Mouse (Mus musculus) forebrain, postnatal 0 days (tissue): ENCODE data around the gene Arid3a. TPM values are rescaled to one million over a fixed set of nuclear protein-coding genes. Genes with fewer than 3 reads are reported as not detected.

ENCODE experiments used
- ATAC-seq: fragments of 200-750 bp; cut with Nextera tagmentation; 2 replicates; pipeline ENCODE4 v1.8.0; 2017; ENCODE audit warnings: mild to moderate bottlenecking, moderate library complexity
- DNase-seq: peaks from one replicate; pipeline ENCODE4 v3.0.0-alpha.2; 2015
- H3K27ac ChIP-seq: fragments of 300-500 bp; sonication (generic); 2 replicates; pipeline ENCODE4 v1.5.1; 2014; ENCODE audit warnings: low read depth, mild to moderate bottlenecking, antibody characterized with exemption, low read length, moderate library complexity, mixed read lengths
- H3K27me3 ChIP-seq: fragments of 300-500 bp; sonication (generic); 2 replicates; pipeline ENCODE4 v1.6.1; 2014; ENCODE audit warnings: mild to moderate bottlenecking, low read length, mixed read lengths; ENCODE audit not compliant: insufficient read depth
- H3K36me3 ChIP-seq: fragments of 300-500 bp; sonication (generic); 2 replicates; pipeline ENCODE4 v1.6.1; 2014; ENCODE audit warnings: mild to moderate bottlenecking, moderate library complexity; ENCODE audit not compliant: insufficient read depth
- H3K4me1 ChIP-seq: fragments of 300-500 bp; sonication (generic); 2 replicates; pipeline ENCODE4 v1.6.1; 2014; ENCODE audit warnings: antibody characterized with exemption; ENCODE audit not compliant: insufficient read depth
- H3K4me2 ChIP-seq: fragments of 300-500 bp; sonication (generic); 2 replicates; pipeline ENCODE4 v1.6.1; 2014; ENCODE audit warnings: low read depth, mild to moderate bottlenecking, moderate library complexity
- H3K4me3 ChIP-seq: fragments of 300-500 bp; sonication (generic); 2 replicates; pipeline ENCODE4 v1.5.1; 2014; ENCODE audit warnings: low read depth, low read length, mixed read lengths
- H3K9ac ChIP-seq: fragments of 300-500 bp; sonication (generic); 2 replicates; pipeline ENCODE4 v1.6.1; 2014; ENCODE audit warnings: mild to moderate bottlenecking
- H3K9me3 ChIP-seq: fragments of 300-500 bp; sonication (generic); 2 replicates; pipeline ENCODE4 v1.6.1; 2016; ENCODE audit warnings: low read length
- CTCF ChIP-seq: sonication (generic); IDR thresholded peaks from 2 replicates; pipeline ENCODE4 v1.5.1; 2016; ENCODE audit warnings: antibody characterized with exemption, control low read depth, low read depth
- WGBS: fragments of 180-500 bp; shearing (Covaris S2); extraction: QIAGEN DNeasy Blood & Tissue Kit; methylation state at CpG from one replicate; pipeline ENCODE4 v1.1.7; 2014; 5-methylcytosine and 5-hydroxymethylcytosine counted together
- polyA plus RNA-seq: library from polyadenylated mRNA; unstranded; fragments of >200 nt; fragmentation: Nextera tagmentation; extraction: Ambion mirVana; gene quantifications from 2 replicates; pipeline ENCODE4 v1.2.1, GENCODE M21; 2015
- total RNA-seq: library from RNA; depleted of rRNA; stranded (reverse); fragments of >200 nt; gene quantifications from 2 replicates; pipeline ENCODE4 v1.2.3, GENCODE M21; 2014; rRNA removed

Gene Arid3a
- total and polyA plus RNA-seq, 2 experiments from 2014 or later: 2.1 to 7.9 TPM

GRCm38 (mm10) chr10:79997034-79997760 is 70.4 kb downstream of the Arid3a start:
- peak overlapping the region; percentile 44 for H3K4me3 ChIP-seq
- no peak for TF ChIP-seq CTCF

GRCm38 (mm10) chr10:79997819-79998218 is 71.0 kb downstream of the Arid3a start:
- ATAC-seq (0 out of 2 replicates have a peak, but pooled peaks have one; percentile 4), DNase-seq (peak; percentile 41)
- no peak overlapping the region for H3K27ac ChIP-seq
- H3K27me3 ChIP-seq: peaks cover 2% of the 10 kb centered on the region; the same call in 1 of the 2 replicates
- H3K4me1 ChIP-seq: no peaks in the 10 kb centered on the region
- peak overlapping the region; percentile 43; the same call in 1 of the 2 replicates for H3K9ac ChIP-seq
- peak overlapping the region; percentile 79 for H3K4me2 ChIP-seq
- 8% methylated on average over 15 of the region's 15 CpGs for WGBS
- no peak for TF ChIP-seq CTCF
- H3K9me3 ChIP-seq: no peaks in the 10 kb centered on the region
- peak overlapping the region; percentile 44 for H3K4me3 ChIP-seq
- H3K36me3 ChIP-seq: no peaks in the 10 kb centered on the region

More at GRCm38 (mm10) chr10:79997034-79997760, 70.4 kb downstream of the Arid3a start:
- H3K4me2 ChIP-seq: peak overlapping the region; percentile 79
- 0 out of 2 replicates have a peak overlapping the region, but pooled peaks have one; percentile 23 for H3K27ac ChIP-seq
- H3K27me3 ChIP-seq: no peaks in the 10 kb centered on the region
- no peaks in the 10 kb centered on the region for H3K36me3 ChIP-seq
- H3K9me3 ChIP-seq: no peaks in the 10 kb centered on the region
- no peaks in the 10 kb centered on the region for H3K4me1 ChIP-seq
- H3K9ac ChIP-seq: peak overlapping the region; percentile 43; the same call in 1 of the 2 replicates
- WGBS: 2% methylated on average over 35 of the region's 35 CpGs
- ATAC-seq (peak; percentile 83), DNase-seq (peak; percentile 90)

GRCm38 (mm10) chr10:80001945-80002344 is 75.1 kb downstream of the Arid3a start:
- no peaks in the 10 kb centered on the region for H3K36me3 ChIP-seq
- no peak overlapping the region for H3K4me2 ChIP-seq
- 79% methylated on average over 9 of the region's 9 CpGs for WGBS
- ATAC-seq (no peak), DNase-seq (no peak)
- no peak overlapping the region for H3K9ac ChIP-seq
- no peak overlapping the region for H3K27ac ChIP-seq
- peaks cover 9% of the 10 kb centered on the region; the same call in 1 of the 2 replicates for H3K27me3 ChIP-seq
- TF ChIP-seq CTCF: no peak
- H3K4me3 ChIP-seq: no peak overlapping the region
- H3K9me3 ChIP-seq: no peaks in the 10 kb centered on the region
- no peaks in the 10 kb centered on the region for H3K4me1 ChIP-seq

- no peaks in the 10 kb centered on the region for H3K9me3 ChIP-seq
- TF ChIP-seq CTCF: no peak
- DNase-seq (no peak), ATAC-seq (no peak)
- no peaks in the 10 kb centered on the region for H3K4me1 ChIP-seq
- no peaks in the 10 kb centered on the region for H3K36me3 ChIP-seq
- H3K9ac ChIP-seq: no peak overlapping the region
- H3K27me3 ChIP-seq: peaks cover 9% of the 10 kb centered on the region; the same call in 1 of the 2 replicates
- no peak overlapping the region for H3K4me3 ChIP-seq
- no peak overlapping the region for H3K27ac ChIP-seq
- H3K4me2 ChIP-seq: no peak overlapping the region
- 21% methylated on average over 21 of the region's 21 CpGs for WGBS
Observed at GRCm38 (mm10) chr10:80002829-80003228, 76.0 kb downstream of the Arid3a start.

- Histone ChIP-seq H3K9ac (no peak overlapping the region), H3K9me3 (no peaks in the 10 kb centered on the region), H3K4me1 (no peaks in the 10 kb centered on the region), H3K4me3 (no peak overlapping the region), H3K27ac (no peak overlapping the region), H3K36me3 (no peaks in the 10 kb centered on the region), H3K4me2 (no peak overlapping the region), H3K27me3 (peaks cover 9% of the 10 kb centered on the region; the same call in 1 of the 2 replicates)
- WGBS: 64% methylated on average over 9 of the region's 9 CpGs
- TF ChIP-seq CTCF: no peak
- no peak for ATAC-seq
- no peak for DNase-seq
Observed at GRCm38 (mm10) chr10:80003374-80004232, 76.8 kb downstream of the Arid3a start.

GRCm38 (mm10) chr10:80004233-80004705 is 77.4 kb downstream of the Arid3a start:
- no peak overlapping the region for H3K27ac ChIP-seq
- ATAC-seq (no peak), DNase-seq (no peak)
- no peak for TF ChIP-seq CTCF
- WGBS: 88% methylated on average over 8 of the region's 8 CpGs
- H3K9me3 ChIP-seq: no peaks in the 10 kb centered on the region
- no peaks in the 10 kb centered on the region for H3K36me3 ChIP-seq
- H3K9ac ChIP-seq: no peak overlapping the region
- H3K4me3 ChIP-seq: no peak overlapping the region
- no peak overlapping the region for H3K4me2 ChIP-seq
- H3K4me1 ChIP-seq: no peaks in the 10 kb centered on the region
- peaks cover 9% of the 10 kb centered on the region; the same call in 1 of the 2 replicates for H3K27me3 ChIP-seq

Other genes starting within 250 kb of the Arid3a start
Only the 30 nearest of the 35 such genes appear.
- 28.0 and 34.5 TPM in 2 replicates for gene Hcn2, start 210.4 kb upstream of the Arid3a start, total RNA-seq
- 3.6 and 4.7 TPM in 2 replicates for gene Hcn2, start 210.4 kb upstream of the Arid3a start, polyA plus RNA-seq
- gene Polrmt, start 180.5 kb upstream of the Arid3a start, total RNA-seq: 27.8 and 34.9 TPM in 2 replicates
- gene Polrmt, start 180.5 kb upstream of the Arid3a start, polyA plus RNA-seq: 27.3 and 30.2 TPM in 2 replicates
- gene Fgf22, start 172.0 kb upstream of the Arid3a start, total RNA-seq: 0.62 and 1.0 TPM in 2 replicates
- 0.99 and 1.7 TPM in 2 replicates for gene Fgf22, start 172.0 kb upstream of the Arid3a start, polyA plus RNA-seq
- gene Rnf126, start 160.1 kb upstream of the Arid3a start, total RNA-seq: 54.1 and 88.3 TPM in 2 replicates
- gene Rnf126, start 160.1 kb upstream of the Arid3a start, polyA plus RNA-seq: 131 and 143 TPM in 2 replicates
- 2.1 and 4.5 TPM in 2 replicates for gene Fstl3, start 149.8 kb upstream of the Arid3a start, total RNA-seq
- 1.7 and 2.8 TPM in 2 replicates for gene Fstl3, start 149.8 kb upstream of the Arid3a start, polyA plus RNA-seq
- 0.31 TPM in 1 of 2 replicates, not detected in the other for gene Prss57, start 136.1 kb upstream of the Arid3a start, total RNA-seq
- gene Prss57, start 136.1 kb upstream of the Arid3a start, polyA plus RNA-seq: 0.35 and 0.67 TPM in 2 replicates
- gene Palm, start 133.5 kb upstream of the Arid3a start, total RNA-seq: 154 and 178 TPM in 2 replicates
- 351 and 365 TPM in 2 replicates for gene Palm, start 133.5 kb upstream of the Arid3a start, polyA plus RNA-seq
- 0.24 and 0.77 TPM in 2 replicates for gene Misp, start 106.1 kb upstream of the Arid3a start, total RNA-seq
- gene Misp, start 106.1 kb upstream of the Arid3a start, polyA plus RNA-seq: 0.09 and 0.41 TPM in 2 replicates
- 92.9 and 97.3 TPM in 2 replicates for gene Ptbp1, start 72.6 kb upstream of the Arid3a start, total RNA-seq
- 53.7 and 55.7 TPM in 2 replicates for gene Ptbp1, start 72.6 kb upstream of the Arid3a start, polyA plus RNA-seq
- 4.9 and 7.8 TPM in 2 replicates for gene Prtn3, start 52.6 kb upstream of the Arid3a start, total RNA-seq
- gene Prtn3, start 52.6 kb upstream of the Arid3a start, polyA plus RNA-seq: 14.9 and 15.4 TPM in 2 replicates
- 427 and 473 TPM in 2 replicates for gene Plppr3, start 52.4 kb upstream of the Arid3a start, total RNA-seq
- gene Plppr3, start 52.4 kb upstream of the Arid3a start, polyA plus RNA-seq: 309 and 328 TPM in 2 replicates
- gene Elane, start 40.8 kb upstream of the Arid3a start, total RNA-seq: not detected in 2 replicates
- 0.15 TPM in 1 of 2 replicates, not detected in the other for gene Elane, start 40.8 kb upstream of the Arid3a start, polyA plus RNA-seq
- not detected in 2 replicates for gene Cfd, start 36.2 kb upstream of the Arid3a start, total RNA-seq
- not detected in 2 replicates for gene Cfd, start 36.2 kb upstream of the Arid3a start, polyA plus RNA-seq
- 47.0 and 60.9 TPM in 2 replicates for gene Med16, start 18.1 kb upstream of the Arid3a start, total RNA-seq
- gene Med16, start 18.1 kb upstream of the Arid3a start, polyA plus RNA-seq: 46.1 and 56.0 TPM in 2 replicates
- gene Gm26602, start 16.2 kb upstream of the Arid3a start, total RNA-seq: not detected in 2 replicates
- 34.4 and 39.2 TPM in 2 replicates for gene Gm26602, start 16.2 kb upstream of the Arid3a start, polyA plus RNA-seq
- gene Kiss1r, start 10.1 kb upstream of the Arid3a start, total RNA-seq: 4.2 and 5.4 TPM in 2 replicates
- 3.4 and 3.6 TPM in 2 replicates for gene Kiss1r, start 10.1 kb upstream of the Arid3a start, polyA plus RNA-seq
- 117 and 129 TPM in 2 replicates for gene R3hdm4, start 5.8 kb upstream of the Arid3a start, total RNA-seq
- gene R3hdm4, start 5.8 kb upstream of the Arid3a start, polyA plus RNA-seq: 282 and 333 TPM in 2 replicates
- 58.2 and 84.6 TPM in 2 replicates for gene Wdr18, start 33.1 kb downstream of the Arid3a start, total RNA-seq
- gene Wdr18, start 33.1 kb downstream of the Arid3a start, polyA plus RNA-seq: 91.9 and 107 TPM in 2 replicates
- gene Grin3b, start 43.7 kb downstream of the Arid3a start, total RNA-seq: 0.14 and 0.15 TPM in 2 replicates
- 0.09 and 0.18 TPM in 2 replicates for gene Grin3b, start 43.7 kb downstream of the Arid3a start, polyA plus RNA-seq
- 109 and 129 TPM in 2 replicates for gene Tmem259, start 57.3 kb downstream of the Arid3a start, total RNA-seq
- gene Tmem259, start 57.3 kb downstream of the Arid3a start, polyA plus RNA-seq: 25.6 and 26.5 TPM in 2 replicates
- 19.5 and 28.2 TPM in 2 replicates for gene Cnn2, start 61.5 kb downstream of the Arid3a start, total RNA-seq
- 15.7 and 17.0 TPM in 2 replicates for gene Cnn2, start 61.5 kb downstream of the Arid3a start, polyA plus RNA-seq
- gene Abca7, start 69.5 kb downstream of the Arid3a start, total RNA-seq: 6.1 and 6.2 TPM in 2 replicates
- 1.1 TPM in 2 replicates for gene Abca7, start 69.5 kb downstream of the Arid3a start, polyA plus RNA-seq
- gene Arhgap45, start 89.6 kb downstream of the Arid3a start, total RNA-seq: 2.3 and 2.4 TPM in 2 replicates
- gene Arhgap45, start 89.6 kb downstream of the Arid3a start, polyA plus RNA-seq: 1.2 and 1.7 TPM in 2 replicates
- gene Polr2e, start 112.8 kb downstream of the Arid3a start, total RNA-seq: 104 and 129 TPM in 2 replicates
- gene Polr2e, start 112.8 kb downstream of the Arid3a start, polyA plus RNA-seq: 168 and 184 TPM in 2 replicates
- gene Gpx4, start 120.1 kb downstream of the Arid3a start, total RNA-seq: 401 and 478 TPM in 2 replicates
- 644 and 800 TPM in 2 replicates for gene Gpx4, start 120.1 kb downstream of the Arid3a start, polyA plus RNA-seq
- 19.2 and 24.2 TPM in 2 replicates for gene Sbno2, start 178.5 kb downstream of the Arid3a start, total RNA-seq
- 4.6 and 6.8 TPM in 2 replicates for gene Sbno2, start 178.5 kb downstream of the Arid3a start, polyA plus RNA-seq
- 77.2 and 77.8 TPM in 2 replicates for gene Stk11, start 188.8 kb downstream of the Arid3a start, total RNA-seq
- 13.6 and 14.8 TPM in 2 replicates for gene Stk11, start 188.8 kb downstream of the Arid3a start, polyA plus RNA-seq
- gene Atp5d, start 211.6 kb downstream of the Arid3a start, total RNA-seq: 154 and 193 TPM in 2 replicates
- gene Atp5d, start 211.6 kb downstream of the Arid3a start, polyA plus RNA-seq: 633 and 650 TPM in 2 replicates
- 114 and 151 TPM in 2 replicates for gene Cbarp, start 213.8 kb downstream of the Arid3a start, total RNA-seq
- 57.5 and 68.2 TPM in 2 replicates for gene Cbarp, start 213.8 kb downstream of the Arid3a start, polyA plus RNA-seq
- 91.5 and 120 TPM in 2 replicates for gene Midn, start 221.2 kb downstream of the Arid3a start, total RNA-seq
- 19.3 and 21.3 TPM in 2 replicates for gene Midn, start 221.2 kb downstream of the Arid3a start, polyA plus RNA-seq